Mouse (Mus musculus) embryo, embryonic 11.5 days (tissue): Measurements from ENCODE around the gene Taf8.

ENCODE experiments used
- DNase-seq: peaks from one replicate; pipeline ENCODE4 v3.0.0-alpha.2; 2012; ENCODE audit warnings: low read depth, low spot score

Taf8 gene

DNA sequence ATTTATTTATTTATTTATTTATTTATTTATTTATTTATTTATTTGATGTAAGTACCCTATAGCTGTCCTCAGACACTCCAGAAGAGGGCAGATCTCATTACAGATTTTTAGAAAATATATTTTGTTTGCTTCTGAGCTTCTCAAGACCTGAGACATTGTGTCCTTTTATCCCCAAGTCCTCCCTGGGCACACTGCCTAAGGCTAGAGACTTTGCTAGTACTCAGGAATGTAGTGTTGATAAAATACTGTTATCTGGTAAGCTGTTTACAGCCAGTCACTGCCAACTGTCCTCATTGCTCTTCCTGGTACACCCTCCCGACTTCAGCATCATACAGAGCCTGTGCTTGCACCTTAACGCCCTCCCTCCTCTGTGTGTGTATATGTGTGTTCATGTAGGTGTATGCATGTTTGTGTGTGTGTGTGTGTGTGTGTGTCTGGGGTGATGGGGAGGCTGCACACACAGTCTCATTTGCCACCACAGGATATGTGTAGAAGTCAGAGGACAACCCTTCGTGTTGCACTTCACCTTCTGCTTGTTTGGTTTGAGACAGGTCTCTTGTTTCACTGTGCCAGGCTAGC is 42.7 kb downstream of the Taf8 start:
- no peak for DNase-seq

DNA sequence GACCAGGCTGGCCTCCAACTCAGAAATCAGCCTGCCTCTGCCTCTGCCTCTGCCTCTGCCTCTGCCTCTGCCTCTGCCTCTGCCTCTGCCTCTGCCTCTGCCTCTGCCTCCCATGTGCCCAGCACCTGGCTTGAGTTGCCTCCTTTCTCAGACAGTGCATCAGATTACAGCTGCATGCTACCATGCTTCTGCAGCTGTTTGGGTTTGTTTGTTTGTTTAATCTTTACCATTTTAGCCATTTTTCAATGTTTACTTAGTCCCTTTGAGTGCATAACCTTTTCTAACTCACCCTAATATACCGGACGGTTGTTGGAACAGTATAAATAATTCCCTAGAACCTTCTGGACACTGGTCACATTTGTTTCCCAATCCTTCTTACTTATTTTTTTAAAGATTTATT is 43.2 kb downstream of the Taf8 start:
- no peak for DNase-seq

DNA sequence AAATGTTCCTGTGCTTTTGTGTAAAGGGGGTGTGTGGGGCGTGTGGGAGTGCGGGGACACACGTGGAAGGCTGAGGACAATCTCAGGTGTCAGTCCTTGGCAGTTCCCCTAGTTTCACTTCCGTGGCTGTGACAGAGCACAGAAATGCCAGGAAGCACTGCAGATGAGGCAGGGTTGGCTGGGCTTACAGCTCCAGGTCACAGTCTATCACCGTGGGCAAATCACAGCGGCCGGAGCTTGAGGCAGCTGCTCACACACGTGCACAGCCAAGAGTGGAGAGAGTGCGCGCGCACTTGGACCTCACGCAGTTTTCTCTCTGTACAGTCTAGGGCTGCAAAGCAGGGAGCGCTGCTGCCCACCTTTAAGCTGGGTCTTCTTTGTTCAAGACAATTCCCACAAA is 43.8 kb downstream of the Taf8 start:
- DNase-seq = no peak

DNA sequence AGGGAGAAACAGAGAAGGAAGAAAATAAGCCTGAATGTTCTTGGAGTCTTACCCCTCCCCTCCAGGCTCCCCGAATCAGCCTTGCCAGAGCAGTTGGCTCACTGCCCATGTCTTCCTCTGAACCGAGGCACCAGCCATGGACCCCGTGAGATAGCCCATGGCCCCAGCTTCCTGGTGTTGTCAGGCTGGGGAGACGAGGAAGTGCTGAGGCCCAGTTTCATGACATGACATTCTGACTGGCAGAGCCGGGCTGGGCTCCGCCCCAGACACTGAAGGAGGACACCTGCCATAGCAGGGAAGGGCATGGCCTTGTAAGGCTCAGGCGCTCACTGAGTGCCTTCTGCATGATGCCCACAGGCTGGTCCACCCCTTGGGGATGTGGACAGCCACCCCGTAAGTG is 47.4 kb downstream of the Taf8 start:
- no peak for DNase-seq

DNA sequence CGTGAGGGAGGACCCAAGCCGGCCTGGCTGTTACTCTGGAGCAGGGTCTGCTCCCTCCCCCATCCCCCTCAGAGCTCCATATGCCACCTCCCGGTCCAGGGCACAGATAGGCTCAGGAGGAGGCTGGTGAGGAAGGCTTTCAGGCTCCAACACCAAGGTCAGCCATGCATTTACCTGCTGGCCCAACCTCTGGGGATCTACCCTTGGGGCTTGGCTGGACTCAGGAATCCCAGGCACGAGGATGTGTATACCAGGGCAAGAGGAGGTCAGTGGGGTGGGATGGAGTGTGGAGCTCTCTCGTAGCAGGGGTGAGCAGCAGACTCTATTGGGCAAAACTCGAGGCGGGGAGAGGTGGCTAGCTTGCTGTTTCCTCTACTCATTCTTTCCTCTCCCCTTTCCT is 49.2 kb downstream of the Taf8 start:
- DNase-seq = no peak

DNA sequence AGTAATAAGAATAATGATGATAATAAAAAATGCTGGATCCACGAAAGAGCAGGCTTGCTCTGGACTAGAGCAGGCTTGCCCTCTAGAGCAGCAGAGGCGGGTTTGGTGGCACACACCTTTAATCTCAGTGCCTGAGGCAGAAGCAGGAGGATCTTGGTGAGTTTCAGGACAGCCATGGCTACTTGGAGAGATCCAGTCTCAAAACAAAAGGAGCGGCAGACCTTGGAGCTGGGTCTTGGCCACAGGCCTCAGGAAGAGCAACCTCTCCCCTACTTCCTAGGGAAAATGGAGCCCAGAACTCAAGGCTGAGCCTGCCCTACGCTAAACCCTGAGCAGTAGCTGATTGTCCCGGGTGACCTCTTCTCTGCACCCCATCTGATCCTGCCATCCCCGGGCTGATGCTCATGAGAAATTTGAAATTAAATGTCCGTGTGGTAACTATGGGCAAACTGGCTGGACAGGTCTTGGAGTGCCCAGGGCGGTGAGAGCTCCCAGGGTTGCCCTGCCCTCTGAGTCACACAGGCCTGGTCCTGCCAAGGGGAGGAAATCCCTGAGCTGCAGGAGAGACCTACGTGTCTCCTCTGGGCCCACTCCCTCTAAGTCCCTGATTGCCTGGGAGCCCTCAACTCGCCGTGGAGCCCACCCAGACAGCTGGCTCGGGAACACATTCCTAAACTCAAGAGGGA is 51.1 kb downstream of the Taf8 start:
- DNase-seq = no peak

DNA sequence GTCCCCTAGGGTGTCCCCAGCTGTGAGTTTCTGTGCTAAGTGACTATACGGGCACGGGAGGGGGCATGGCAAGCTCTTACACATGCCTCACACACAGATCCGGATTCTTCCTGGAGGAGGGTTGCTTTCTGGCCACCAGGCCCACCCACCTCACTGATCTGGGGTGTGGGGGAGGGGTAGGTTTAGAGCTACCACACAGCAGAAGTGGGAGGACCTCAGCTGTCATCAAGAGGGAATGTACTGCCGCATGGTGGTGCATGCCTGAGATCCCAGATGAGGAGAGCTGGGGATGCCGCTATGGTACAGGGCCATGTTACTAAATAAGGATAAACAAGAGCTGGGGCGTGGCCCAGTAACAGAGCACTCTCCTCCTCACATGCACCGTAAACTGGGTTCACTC is 51.9 kb downstream of the Taf8 start:
- DNase-seq = no peak

DNA sequence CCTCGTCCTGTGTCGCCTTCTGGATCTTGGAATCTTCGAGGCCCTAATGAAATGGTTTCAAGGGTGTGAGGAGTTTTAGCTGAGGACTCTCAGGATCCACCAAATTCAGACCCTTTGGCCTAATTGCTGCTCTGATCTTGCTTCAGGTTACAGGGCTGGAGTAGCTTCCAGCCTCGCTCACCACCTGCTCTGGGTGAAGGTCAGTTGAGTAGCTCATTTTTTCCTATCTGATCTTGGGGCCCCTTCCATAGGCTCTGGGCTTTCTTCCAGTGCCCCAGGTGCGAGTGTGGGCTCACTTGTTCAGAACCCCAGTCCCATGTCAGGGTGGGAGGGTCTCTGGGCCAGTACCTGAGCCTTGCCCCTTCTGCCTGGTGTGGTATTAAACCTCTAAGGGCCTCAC is 52.7 kb downstream of the Taf8 start:
- DNase-seq = no peak

DNA sequence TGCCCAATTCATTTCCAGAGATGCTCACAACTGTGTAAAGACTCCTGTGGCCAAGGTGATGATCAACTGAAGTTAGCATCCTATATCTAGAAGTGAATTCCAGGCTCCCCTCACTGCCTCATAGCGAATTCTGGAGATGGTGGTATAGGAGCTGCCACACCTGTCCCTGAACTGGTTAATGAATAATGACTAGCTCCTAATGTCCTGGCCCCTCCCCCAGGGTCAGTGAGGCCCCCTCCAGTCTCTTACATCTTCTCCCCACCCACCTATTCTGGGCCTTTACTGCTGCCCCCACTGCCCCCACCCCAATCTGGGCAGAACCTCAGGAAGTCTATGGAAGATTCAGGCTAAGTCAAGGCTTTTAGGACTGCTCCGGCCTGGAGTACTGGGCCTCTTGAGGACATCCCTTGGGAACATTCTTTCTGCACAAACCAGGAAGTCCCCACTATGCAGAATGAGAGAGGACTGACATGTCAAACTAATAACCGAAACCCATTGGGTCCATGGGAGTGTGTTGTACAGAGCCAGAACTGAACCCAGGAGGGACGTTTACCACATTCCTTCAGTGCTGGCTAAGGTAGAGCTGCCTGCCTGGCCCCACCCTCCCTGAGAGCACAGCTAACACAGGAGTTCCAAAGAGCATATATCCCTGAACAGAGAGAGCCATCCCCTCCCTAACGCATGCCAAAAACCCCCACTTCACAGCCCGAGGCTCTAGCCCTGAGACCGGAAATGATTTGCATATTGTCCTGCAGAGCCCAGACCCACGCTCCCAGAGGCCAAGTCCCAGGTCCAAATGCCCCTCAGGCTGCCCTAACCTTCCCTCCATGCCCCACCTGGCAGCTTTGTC is 53.3 kb downstream of the Taf8 start:
- DNase-seq = no peak

DNA sequence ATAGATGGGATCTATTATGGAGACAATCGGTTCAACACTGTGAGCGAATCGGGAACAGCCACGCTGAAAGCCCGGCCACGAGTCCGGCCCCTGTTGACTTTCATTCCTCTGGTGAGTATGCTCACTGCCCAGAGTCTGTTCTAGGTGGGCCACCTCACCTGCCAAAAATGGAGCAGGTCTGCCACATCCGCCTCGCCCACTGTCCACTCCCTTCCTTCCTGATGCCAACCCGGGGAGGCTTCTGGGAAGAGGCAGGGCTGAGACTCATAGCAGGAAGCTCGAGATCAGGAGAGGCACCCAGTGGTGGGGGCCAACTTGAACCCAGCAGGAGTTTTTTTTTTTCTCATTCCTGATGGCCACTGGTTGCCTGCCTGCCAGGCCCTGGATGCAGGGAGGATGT is 55.5 kb downstream of the Taf8 start:
- DNase-seq = no peak

DNA sequence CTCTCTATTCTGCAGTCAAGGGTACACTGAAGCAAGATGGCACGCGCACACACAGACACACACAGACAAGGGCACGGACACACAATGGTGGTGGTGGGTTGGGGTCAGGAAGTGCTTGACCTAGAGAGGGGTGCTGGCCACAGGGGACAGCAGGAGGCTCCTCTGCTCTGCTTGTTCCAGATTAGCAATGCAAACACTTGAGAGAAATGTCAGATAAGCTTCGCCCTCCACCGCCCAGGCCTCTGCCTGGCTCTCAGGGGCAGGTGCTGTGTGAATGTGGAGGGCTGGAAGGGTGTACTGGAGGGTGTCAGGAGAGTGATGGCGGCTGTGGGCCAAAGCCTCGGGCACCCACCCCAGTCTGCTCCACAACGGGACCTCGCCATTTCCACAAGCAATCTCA is 56.1 kb downstream of the Taf8 start:
- no peak for DNase-seq

DNA sequence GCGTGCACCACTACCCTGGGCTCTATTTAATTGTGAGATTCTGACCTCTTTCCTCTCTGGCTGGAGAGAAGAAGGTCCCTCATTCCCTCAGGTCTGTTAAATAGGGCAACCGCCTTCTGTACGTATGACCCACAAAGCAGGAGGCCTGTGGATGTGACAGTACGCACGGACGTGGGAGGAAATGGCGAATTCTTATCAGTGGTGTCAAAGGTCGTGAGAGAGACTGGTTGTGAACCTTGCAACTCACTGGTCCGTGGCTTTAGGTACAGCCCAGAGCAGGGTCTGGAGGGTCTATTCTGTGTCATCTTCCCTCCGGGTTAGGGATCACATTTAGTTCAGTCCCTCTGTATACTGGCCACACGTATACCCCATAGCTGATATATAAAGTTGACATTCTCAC is 56.6 kb downstream of the Taf8 start:
- no peak for DNase-seq

DNA sequence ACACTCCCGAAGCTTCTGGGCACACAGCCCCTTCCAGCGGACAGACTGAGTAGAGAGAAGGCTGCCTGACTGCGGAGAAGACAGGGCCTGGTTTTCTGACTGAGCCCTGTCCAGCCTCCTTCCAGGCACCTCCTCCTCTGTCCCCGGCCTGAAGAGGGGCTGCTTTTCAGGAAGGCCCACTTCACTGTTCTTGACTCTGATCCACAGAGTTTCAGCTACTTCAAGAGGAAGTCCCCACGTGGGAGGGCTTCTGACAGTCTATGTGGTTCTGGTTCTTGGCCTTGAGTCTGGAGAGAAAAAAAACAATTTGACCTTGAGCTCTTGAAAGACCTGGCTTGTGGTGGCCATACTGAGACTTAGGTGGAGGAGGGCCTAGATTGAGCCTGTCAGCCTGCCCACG is 58.0 kb downstream of the Taf8 start:
- DNase-seq = no peak

DNA sequence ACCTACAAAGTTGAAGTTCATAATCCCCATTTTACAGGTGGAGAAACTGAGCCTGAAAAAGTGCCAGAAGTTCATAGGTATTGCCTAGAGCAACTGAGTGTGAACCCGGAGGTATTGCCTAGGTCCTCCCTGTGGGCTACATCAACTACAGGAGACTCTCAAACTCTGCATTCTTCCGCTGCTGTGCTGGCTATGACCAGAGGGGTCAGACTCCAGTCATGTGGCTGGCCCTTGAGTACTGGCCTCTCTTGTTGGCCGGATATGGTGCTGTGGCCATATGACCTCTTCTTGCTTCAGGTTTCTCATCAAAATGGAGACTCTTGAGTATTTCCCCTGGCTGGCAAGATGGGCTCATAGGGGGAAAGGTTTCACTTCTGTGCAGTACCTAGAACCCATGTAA is 59.8 kb downstream of the Taf8 start:
- no peak for DNase-seq

DNA sequence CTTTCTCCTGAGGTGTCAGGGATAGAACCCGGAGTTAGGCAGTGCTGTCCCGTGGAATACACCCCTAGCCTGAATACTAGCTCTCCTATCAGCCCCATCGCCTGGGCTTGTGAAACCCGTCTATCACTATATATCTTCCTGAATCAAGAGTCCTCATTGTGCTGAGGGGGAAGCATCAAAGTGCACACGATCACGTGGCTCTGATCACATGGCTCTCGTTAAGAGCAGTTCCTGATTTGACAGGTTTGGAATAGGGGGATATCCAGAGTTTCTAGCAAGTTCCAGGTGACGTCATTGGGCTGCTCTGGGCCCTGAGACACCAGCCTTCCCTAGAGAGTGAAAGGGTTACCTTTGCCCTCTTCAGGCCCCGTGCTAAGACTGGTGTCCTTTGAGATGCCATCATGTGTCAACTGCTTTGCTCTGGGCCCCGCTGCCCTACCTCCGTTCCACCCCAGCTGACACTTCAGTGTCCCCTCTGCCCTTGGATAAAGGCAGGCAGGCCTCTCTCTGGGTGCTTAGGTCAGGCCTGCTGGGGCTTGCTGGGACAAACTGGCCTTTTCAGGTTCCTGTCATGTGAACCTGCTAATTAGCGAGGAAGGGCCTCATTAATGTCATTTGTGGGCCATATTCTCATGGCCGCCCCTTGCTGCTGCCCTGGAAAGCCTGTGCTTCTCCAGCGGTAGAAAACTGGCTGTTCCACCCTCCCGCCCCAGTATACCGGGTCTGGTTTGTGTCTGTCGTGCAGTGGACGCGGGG is 60.6 kb downstream of the Taf8 start:
- DNase-seq = no peak

DNA sequence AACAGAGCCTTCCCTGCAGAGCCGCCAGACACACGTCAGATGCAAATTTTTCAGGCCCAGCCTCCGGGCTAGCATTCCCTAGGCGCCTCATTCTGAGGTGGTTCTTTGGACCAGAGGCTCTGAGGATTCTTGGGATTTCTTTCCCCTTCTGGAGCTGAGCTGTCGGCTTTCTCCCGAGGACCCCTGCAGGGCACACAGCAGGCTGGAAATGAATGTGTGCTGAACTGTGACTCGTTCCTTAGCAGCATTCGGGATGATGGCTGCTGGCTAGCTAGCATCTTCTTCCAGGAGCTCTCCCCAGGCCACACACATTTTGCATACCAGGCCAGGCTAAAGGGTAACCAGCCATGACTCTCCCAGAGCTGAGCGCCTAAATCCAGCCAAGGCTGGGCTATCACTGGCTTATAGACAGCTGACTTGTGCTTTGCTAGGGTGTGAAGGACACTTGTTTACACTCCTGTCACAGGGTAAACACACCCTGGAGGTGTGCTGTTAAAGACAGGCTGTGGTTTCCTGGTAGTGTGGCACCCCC is 61.7 kb downstream of the Taf8 start:
- DNase-seq = no peak

DNA sequence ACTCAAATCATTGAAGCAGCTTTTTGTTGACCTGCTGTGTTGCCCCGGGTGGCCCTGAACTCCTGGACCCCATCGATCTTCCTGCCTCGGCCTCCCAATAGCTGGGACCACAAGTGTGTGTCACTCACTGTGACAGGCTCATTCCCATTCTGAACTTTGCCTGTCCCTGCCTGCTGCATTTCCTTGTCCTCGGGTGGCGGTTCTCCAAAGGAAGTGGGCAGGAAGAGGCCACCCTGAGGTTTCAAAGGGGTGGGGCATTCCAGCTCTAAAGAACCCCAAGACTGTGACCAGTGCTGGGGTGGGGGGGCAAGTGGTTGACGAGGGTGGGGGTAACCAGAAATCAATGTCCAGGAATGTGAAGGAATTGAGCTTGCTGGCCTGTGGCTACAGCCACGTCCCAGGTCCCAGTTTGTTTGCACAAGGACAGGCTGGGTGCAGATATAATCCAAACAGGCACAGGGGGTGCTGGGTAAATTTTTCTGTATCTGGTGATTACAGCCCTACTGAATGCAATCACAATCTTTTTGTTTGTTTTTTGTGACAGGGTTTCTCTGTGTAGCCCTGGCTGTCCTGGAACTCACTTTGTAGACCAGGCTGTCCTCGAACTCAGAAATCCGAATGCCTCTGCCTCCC is 62.6 kb downstream of the Taf8 start:
- no peak for DNase-seq

DNA sequence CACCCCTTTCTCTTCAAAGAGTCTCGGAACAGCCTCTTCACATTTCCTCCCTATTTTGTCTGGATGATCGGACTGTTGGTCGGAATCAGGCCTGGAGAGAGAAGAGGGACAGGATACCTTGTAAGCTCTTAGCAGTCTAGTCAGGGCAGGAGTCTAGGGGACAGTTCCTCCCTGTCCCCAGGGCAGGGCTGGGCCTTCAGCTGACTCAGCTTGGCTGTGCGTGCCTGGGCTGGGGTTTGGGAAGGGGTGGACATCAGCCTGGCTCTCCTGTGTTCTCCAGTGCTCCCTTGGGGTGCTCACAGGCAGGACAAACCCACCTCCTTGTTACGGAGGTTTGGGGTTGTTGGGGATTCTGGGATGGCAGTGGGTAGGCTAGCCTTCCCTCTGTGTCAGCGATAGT is 63.5 kb downstream of the Taf8 start:
- DNase-seq = no peak

DNA sequence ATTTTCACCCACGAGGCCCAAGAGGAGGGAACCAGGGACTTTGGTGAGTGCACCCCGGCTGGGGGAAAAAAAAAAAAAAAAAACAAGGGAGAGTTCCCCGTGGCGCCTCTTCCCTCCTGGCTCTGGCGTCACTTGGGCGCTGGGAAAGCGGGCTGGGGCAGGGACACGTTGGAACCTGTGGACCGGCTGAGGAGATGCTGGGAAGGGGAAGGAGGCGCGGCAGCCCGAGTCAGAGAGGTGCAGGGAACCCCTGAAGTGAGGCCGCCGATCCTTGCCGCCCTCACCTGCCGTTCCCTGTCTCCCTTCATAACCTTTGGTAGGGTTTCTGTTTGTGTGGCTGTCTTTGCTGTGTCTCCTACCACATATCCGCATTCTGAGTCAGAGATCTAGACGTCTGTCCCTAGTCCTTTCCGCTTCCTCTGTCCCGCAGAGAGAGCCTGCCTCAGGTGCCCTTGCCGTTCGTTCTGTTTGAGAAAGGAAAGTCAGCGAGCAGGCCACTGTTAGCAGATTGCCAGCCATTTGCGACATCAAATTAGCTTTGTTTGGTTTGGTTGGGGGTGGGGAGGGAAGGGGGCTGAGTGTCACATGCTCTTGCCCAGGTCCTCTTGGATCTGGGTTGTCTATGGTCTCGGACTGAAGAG is 65.1 kb downstream of the Taf8 start, which contains the start of gene 1700001C19Rik:
Gene 1700001C19Rik, minus strand, starts transcription at position 470 of the 641 bp plus-strand sequence.
- no peak for DNase-seq

DNA sequence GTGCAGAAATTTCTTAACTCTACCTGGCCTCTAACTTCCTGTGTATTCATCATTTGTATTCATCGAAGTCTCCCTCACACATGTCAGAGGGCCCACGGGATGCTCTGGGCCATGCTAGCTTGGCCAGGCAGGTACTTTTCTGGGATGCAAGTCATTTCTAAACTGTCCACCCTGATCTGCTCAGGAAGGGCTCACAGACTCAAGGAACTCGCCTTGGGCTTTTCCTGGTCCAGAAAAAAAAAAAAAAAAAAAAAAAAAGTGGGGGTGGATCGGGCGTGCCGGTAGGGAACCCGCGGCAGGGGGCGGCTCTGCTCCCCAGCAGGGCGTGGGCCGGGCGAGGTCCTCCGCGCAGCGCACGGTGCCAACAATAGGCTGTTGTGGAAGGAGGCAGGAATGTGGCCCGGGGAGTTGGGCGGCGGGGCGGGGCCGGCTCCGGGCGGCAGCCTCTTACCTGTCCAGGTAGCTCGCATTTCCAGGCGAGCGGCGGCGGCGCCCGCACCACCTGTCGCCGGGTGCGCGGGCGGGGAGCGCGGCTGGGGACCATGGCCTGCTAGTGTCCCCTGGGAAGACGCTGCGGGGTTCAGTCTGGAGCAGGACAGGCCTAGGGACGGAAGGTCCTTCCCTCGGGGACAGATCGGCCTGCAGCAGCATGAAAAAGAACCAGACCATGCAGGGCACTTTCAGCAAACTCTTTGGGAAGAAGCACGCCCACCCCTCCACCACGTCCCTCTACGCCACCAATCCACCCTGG is 65.8 kb downstream of the Taf8 start, which contains the start of gene AI661453:
Gene AI661453, plus strand, starts transcription at position 460 of the 751 bp plus-strand sequence.
- DNase-seq = no peak
